Mouse (Mus musculus) megakaryocyte progenitor cell, adult 5-6 weeks (primary cell): ENCODE measurements around the gene Pde10a. TPM values are rescaled to one million over a fixed set of nuclear protein-coding genes. Genes with fewer than 3 reads are reported as not detected.

Experiments
- ATAC-seq: replicated peaks from 2 replicates; pipeline ENCODE4 v1.8.0; 2016; ENCODE audit warnings: mild to moderate bottlenecking, moderate TSS enrichment, inconsistent platforms; ENCODE audit not compliant: poor library complexity
- total RNA-seq, 2 experiments: library from RNA; stranded (forward) in 1 of 2; stranded (reverse) in 1 of 2; fragments of 157-497, 149-512 nt in 1 of 2; fragments of 200-1000 nt in 1 of 2; gene quantifications; 2 replicates each; pipeline versions ENCODE4 v1.2.3 to v1.2.4; 2015 to 2017

Pde10a gene
- total RNA-seq, 2 experiments from 2014 or later, result 0.04 to 0.10 TPM

DNA sequence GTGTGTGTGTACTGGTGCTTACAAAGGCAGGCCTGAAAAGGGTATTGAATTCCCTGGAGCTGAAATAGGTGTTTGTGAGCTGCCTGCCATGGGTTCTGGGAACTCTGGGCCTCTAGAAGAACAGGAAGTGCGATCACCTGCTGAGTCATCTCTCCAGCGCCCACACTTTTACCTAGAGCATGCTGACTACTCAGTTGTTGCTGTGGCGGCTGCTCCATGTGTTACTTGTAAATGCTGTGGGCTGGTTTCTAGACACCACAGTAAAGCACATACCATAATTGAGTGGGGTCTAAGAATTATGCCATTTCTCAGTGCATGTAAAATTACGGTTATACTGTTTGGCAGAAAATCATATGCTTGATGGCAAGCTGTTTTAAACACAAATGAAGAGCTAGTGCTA is 477.3 kb downstream of the Pde10a start:
- ATAC-seq, result peak; percentile 77

- ATAC-seq, result no peak
Measured at GRCm38 (mm10) chr17:9004516-9004915, 479.3 kb downstream of the Pde10a start.

DNA sequence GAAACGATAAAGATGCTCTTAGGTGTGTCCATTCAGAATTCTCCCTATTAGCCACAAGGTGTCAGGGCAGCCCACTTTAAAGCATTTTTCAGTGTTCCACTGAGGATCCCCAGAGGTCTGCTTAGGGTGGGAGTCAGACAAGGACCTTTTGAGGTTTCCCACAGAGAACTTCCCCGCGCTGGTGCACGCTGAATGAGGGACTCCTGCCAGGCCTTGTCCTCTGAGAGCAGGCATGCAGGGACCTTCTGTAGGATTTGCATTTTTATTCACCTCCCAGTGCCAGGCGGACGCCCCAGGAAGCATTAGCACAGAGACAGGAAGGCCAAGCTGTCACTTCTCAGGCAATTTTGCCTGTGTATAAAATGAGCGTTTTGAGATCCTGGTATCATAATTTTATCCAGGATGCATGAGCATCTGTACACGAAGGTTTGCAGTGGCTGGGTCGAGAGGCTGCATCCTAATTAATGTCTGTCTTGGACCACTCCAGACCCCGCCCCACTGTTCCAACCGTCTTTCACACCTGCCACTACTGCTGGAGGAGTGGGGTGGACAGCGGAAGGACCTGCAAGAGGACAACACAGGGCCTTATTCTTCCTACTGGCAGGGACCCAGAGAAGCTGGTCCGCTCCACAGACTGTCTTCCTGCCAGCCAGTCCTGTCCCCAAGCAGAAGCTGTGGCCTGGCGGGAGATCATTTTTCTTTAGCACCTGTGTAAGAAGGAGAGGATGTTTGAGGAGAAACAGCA is 498.2 kb downstream of the Pde10a start:
- no peak for ATAC-seq

- ATAC-seq, result peak; percentile 32; the same call in 1 of the 2 replicates
Measured at GRCm38 (mm10) chr17:9030181-9030580, 505.0 kb downstream of the Pde10a start.

DNA sequence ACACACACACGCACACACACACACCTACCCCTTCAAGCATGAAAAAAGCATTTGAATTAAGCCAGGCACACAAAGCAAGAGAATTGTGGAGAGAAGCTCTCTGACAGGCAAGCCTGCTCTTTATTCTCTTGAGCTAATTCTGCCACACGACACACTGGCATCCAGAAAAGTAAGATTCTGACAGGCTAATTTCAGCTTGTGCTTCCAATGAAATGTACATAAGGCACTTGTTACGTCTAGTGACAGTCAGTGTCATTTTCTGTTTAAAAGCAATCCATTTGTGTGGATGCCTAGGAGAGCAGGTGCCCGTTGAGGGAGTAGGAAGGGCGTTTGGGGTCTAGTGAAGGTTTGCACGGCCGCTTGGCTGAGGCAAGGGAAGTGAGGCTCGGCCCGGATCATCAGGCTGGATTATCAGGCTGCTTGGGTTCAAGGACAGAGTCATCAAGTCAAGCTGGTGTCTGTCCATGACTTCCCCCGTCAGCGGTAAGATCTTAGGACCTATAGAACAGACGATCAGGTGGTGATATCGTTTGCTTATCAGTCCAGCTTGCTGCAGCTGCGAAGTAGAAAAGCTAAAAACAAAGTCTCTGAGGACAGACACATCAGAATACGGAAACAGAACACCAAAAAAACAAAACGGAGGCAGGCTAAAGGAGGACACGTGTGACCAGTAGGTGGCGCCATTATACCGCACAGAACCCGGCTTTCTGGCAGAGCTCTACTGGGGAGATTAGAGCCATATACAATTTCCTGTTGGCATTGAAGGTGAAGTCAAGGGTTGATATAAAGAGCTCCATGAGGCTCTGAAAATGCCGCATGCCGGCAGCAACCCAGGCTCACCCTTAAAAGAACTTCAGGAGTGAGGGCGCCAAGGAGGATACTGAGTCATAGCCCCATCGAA is 506.3 kb downstream of the Pde10a start:
- peak; percentile 92 for ATAC-seq

DNA sequence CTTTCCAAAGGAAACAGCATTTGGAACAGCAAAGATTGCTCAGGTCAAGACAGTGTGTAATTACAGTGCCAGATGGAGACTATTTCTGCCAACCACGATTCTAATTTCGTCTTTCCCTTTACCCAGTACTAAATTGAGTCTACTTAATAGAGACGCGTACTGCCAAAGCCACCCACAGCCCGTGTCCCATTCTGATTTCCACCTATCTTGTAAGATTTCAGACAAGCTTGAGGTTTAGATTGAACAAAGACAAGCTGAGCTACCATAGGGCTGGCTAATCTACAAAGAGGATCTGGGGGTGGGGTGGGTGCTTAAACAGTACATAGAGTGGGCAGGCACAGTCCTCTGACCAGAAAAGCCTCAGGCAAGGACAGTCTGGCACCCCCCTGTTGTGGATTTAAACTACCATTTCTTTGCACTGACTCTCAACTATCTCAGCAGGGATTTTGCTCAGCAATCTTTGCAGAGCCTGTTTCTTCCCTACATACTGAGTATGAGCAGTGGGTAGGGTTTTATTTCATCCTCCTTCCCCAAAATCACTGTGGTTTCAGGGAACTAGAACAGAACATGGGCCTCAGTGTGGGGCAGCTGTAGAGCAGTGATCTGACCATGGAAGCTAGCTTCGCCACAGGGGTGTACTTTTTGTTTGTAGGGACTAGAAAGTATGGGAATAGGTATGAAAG is 507.3 kb downstream of the Pde10a start:
- no peak for ATAC-seq

- ATAC-seq, result no peak
Measured at GRCm38 (mm10) chr17:9033511-9033910, 508.3 kb downstream of the Pde10a start.

- no peak for ATAC-seq
Measured at GRCm38 (mm10) chr17:9035561-9036348, 510.6 kb downstream of the Pde10a start.

Other genes with a start within 250 kb of the Pde10a start
- gene Mpc1, start 242.5 kb upstream of the Pde10a start, total RNA-seq (2015), result 234 and 269 TPM in 2 replicates
- 143 and 175 TPM in 2 replicates for gene Mpc1, start 242.5 kb upstream of the Pde10a start, total RNA-seq (2017)
- 150 and 173 TPM in 2 replicates for gene Sft2d1, start 214.3 kb upstream of the Pde10a start, total RNA-seq (2015)
- 35.1 and 47.8 TPM in 2 replicates for gene Sft2d1, start 214.3 kb upstream of the Pde10a start, total RNA-seq (2017)
- gene Prr18, start 187.9 kb upstream of the Pde10a start, total RNA-seq (2015), result 0.12 and 0.22 TPM in 2 replicates
- not detected in 2 replicates for gene Prr18, start 187.9 kb upstream of the Pde10a start, total RNA-seq (2017)
- gene T2, start 169.4 kb upstream of the Pde10a start, total RNA-seq (2015), result not detected in 2 replicates
- not detected in 2 replicates for gene T2, start 169.4 kb upstream of the Pde10a start, total RNA-seq (2017)
- not detected in 2 replicates for gene T, start 90.9 kb upstream of the Pde10a start, total RNA-seq (2015)
- gene T, start 90.9 kb upstream of the Pde10a start, total RNA-seq (2017), result not detected in 2 replicates
- gene Gm17087, start 41.6 kb downstream of the Pde10a start, total RNA-seq (2015), result not detected in 2 replicates
- gene Gm17087, start 41.6 kb downstream of the Pde10a start, total RNA-seq (2017), result not detected in 2 replicates